Mouse (Mus musculus): ENCODE data around the gene Slc8a2. TPM values are rescaled to one million over a fixed set of nuclear protein-coding genes. Genes with fewer than 3 reads are reported as not detected.

Gene Slc8a2
- polyA plus RNA-seq, 1 experiment from 2014 or later, result 0.36 TPM

DNA sequence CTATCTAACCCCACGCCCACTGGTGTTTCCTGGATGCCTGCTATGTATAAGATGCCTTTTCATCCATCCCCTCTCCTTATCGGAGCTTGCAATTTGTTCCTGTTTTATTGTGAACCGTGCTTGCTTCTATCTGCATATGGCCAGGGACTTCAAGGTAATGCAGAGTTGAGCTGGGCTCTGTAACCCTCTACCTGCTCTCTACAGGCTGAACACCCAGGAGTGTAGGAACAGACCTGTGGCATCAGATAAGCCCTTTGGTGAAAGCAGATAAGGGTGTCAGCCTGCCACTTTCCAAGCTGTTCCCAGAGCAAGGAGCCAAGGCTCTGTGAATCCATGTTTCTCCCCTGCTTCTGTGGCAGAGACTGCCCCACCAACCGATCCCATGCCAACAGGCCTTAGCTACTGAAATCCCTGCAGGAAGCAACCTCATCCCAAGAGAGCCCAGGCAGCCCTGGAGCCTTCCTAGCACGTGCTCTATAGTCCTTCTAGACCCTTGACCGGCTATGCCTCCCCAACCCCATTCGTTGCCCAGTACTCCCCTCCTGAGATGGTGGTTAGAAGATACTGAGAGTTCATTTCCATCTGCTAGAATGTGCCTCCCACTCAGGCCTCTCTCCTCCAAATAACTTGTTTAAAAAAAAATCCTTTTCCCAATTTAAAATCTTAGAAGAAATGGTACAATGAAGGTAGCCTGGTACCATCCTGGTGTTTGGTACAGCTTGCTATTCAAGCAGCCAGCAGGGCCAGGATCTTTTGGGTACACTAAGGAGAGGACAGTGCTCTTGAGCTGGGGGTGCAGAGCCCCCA lies 18.1 kb upstream of the Slc8a2 start:
- no peak for DNase-seq (ENCODE audit: low spot score)
- Histone ChIP-seq H3K4me1 (replicated peaks; ENCODE audit: control insufficient read depth, insufficient read depth, low read length) (no peaks in the 10 kb centered on the region), H3K9ac (ENCODE audit: low read length) (no peak overlapping the region), H3K36me3 (ENCODE audit: control insufficient read depth, insufficient read depth, low read length) (peaks cover 10% of the 10 kb centered on the region; the same call in 1 of the 2 replicates), H3K4me3 (ENCODE audit: low read depth, low read length) (no peak overlapping the region), H3K27ac (ENCODE audit: low read depth, low read length) (no peak overlapping the region), H3K27me3 (ENCODE audit: control insufficient read depth, insufficient read depth, low read length) (no peaks in the 10 kb centered on the region), H3K9me3 (ENCODE audit: control insufficient read depth, low read length) (no peaks in the 10 kb centered on the region), H3K4me2 (ENCODE audit: low read depth, low read length, severe bottlenecking) (no peak overlapping the region)
- no peak for ATAC-seq (replicated peaks; ENCODE audit: low FRiP score)
- WGBS, result 92% methylated on average over 7 of the region's 7 CpGs

DNA sequence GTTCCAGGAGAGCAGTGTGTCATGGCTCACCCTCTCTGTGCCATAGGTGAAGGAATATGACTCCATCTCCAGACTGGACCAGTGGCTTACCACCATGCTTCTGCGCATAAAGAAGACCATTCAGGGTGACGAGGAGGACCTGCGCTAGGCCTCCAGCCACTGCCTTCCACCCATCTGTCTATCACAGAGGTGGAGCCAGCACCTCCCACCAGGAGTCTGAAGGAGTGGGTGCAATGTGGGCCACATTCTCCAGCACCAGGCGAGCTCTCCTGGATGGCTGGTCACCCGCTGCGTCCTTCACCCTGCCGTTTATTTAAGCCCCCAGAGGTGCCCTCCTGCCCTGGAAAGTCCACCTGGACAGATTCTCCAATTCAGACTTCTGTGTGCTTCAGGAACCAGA lies 13.2 kb upstream of the Slc8a2 start:
- Histone ChIP-seq H3K4me2 (ENCODE audit: low read depth, low read length, severe bottlenecking) (no peak overlapping the region), H3K9ac (ENCODE audit: low read length) (no peak overlapping the region), H3K4me1 (replicated peaks; ENCODE audit: control insufficient read depth, insufficient read depth, low read length) (0 out of 2 replicates have a peak, but pooled peaks cover 4% of the 10 kb centered on the region), H3K9me3 (ENCODE audit: control insufficient read depth, low read length) (no peaks in the 10 kb centered on the region), H3K4me3 (ENCODE audit: low read depth, low read length) (no peak overlapping the region), H3K36me3 (ENCODE audit: control insufficient read depth, insufficient read depth, low read length) (peaks cover 4% of the 10 kb centered on the region; the same call in 1 of the 2 replicates), H3K27me3 (ENCODE audit: control insufficient read depth, insufficient read depth, low read length) (no peaks in the 10 kb centered on the region), H3K27ac (ENCODE audit: low read depth, low read length) (no peak overlapping the region)
- 93% methylated on average over 7 of the region's 7 CpGs for WGBS
- DNase-seq (ENCODE audit: low spot score), result no peak
- ATAC-seq (replicated peaks; ENCODE audit: low FRiP score), result no peak

DNA sequence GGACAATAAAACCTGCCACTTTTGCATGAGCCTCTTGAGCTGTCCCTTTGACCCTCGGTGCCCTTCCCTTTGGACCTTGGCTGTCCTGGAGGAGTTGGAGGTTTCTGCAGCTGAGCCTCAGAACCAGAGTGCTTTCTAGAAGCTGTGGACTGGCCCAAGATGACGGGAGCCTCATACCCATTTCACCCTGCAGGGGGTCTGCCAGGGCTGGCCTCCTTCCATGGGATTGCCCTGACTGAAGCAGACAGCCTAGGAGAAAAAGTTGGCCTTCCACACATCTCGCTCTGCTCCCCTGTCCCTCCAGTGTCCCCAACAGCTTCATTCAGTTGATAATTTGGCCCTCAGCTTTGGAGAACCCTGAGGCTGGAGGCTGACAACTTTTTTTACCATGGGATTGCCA lies 12.5 kb upstream of the Slc8a2 start:
- Histone ChIP-seq H3K9ac (ENCODE audit: low read length) (no peak overlapping the region), H3K4me2 (ENCODE audit: low read depth, low read length, severe bottlenecking) (no peak overlapping the region), H3K9me3 (ENCODE audit: control insufficient read depth, low read length) (no peaks in the 10 kb centered on the region), H3K4me3 (ENCODE audit: low read depth, low read length) (no peak overlapping the region), H3K27ac (ENCODE audit: low read depth, low read length) (no peak overlapping the region), H3K36me3 (ENCODE audit: control insufficient read depth, insufficient read depth, low read length) (peaks cover 4% of the 10 kb centered on the region; the same call in 1 of the 2 replicates), H3K27me3 (ENCODE audit: control insufficient read depth, insufficient read depth, low read length) (no peaks in the 10 kb centered on the region), H3K4me1 (replicated peaks; ENCODE audit: control insufficient read depth, insufficient read depth, low read length) (0 out of 2 replicates have a peak, but pooled peaks cover 4% of the 10 kb centered on the region)
- ATAC-seq (replicated peaks; ENCODE audit: low FRiP score), result no peak
- 91% methylated on average over 3 of the region's 3 CpGs for WGBS
- DNase-seq (ENCODE audit: low spot score), result no peak

DNA sequence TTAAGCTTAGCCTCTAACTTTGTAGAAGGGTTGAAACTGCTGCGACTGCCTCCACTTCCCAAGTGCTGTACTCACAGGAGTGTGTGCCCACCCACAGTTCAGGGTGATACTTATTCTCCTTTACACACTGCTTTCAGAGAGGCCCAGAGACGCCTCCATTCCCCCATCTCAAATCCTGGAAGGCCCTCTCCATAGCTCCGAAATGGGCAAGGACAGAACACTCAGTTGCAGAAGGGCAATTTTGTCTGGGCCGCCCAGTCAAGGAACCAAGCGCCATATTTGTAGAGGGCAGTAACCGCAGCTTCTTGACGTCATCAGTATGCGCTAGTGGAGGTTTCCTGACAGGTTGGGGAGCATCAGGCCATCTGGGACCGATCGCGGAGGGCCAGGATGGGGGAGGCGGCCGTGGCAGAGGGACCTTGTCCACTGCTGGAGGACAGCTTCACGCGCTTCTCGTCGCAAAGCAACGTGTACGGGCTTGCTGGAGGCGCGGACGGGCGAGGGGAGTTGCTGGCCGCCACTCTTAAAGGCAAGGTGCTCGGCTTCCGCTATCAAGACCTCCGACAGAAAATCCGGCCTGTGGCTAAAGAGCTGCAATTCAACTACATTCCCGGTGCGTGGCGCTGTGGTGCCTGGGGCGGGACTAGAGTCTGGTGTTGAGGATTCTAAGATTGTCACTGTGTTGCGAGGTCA lies 9.9 kb upstream of the Slc8a2 start, which contains the start of gene Kptn:
Kptn (plus strand) TSS at position 327 of the 693 bp plus-strand sequence.
- Histone ChIP-seq H3K4me3 (ENCODE audit: low read depth, low read length) (peak within 1 kb of the TSS; percentile 72), H3K4me2 (ENCODE audit: low read depth, low read length, severe bottlenecking) (peak within 1 kb of the TSS; percentile 55), H3K9me3 (ENCODE audit: control insufficient read depth, low read length) (no peaks in the 10 kb centered on the region), H3K36me3 (ENCODE audit: control insufficient read depth, insufficient read depth, low read length) (no peaks in the 10 kb centered on the region; the same call in 1 of the 2 replicates), H3K4me1 (replicated peaks; ENCODE audit: control insufficient read depth, insufficient read depth, low read length) (0 out of 2 replicates have a peak, but pooled peaks cover 4% of the 10 kb centered on the region), H3K27ac (ENCODE audit: low read depth, low read length) (peak within 1 kb of the TSS; percentile 70), H3K27me3 (ENCODE audit: control insufficient read depth, insufficient read depth, low read length) (no peaks in the 10 kb centered on the region), H3K9ac (ENCODE audit: low read length) (peak within 1 kb of the TSS; percentile 85)
- DNase-seq (ENCODE audit: low spot score) (peak; percentile 95), ATAC-seq (replicated peaks; ENCODE audit: low FRiP score) (peak; percentile 88)
- WGBS, result 1% methylated on average over 33 of the region's 33 CpGs

DNA sequence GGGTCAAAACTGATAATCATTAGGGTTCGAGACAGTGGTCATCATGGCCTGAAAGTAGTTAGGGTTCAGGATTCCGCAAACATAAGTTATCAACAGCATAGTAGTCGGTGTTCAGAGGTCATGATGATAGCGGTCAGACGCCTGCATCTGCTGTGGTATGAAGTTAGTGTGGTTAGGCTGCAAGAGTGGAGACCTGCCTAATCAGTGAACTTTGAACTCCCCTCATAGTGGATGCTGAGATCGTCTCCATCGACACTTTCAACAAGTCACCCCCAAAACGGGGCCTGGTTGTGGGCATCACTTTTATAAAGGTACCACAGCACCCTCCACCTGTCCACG lies 9.4 kb upstream of the Slc8a2 start:
- Histone ChIP-seq H3K9me3 (ENCODE audit: control insufficient read depth, low read length) (no peaks in the 10 kb centered on the region), H3K4me2 (ENCODE audit: low read depth, low read length, severe bottlenecking) (peak overlapping the region; percentile 55; the same call in 1 of the 2 replicates), H3K9ac (ENCODE audit: low read length) (peak overlapping the region; percentile 85), H3K4me3 (ENCODE audit: low read depth, low read length) (peak overlapping the region; percentile 72), H3K36me3 (ENCODE audit: control insufficient read depth, insufficient read depth, low read length) (no peaks in the 10 kb centered on the region; the same call in 1 of the 2 replicates), H3K27me3 (ENCODE audit: control insufficient read depth, insufficient read depth, low read length) (no peaks in the 10 kb centered on the region), H3K4me1 (replicated peaks; ENCODE audit: control insufficient read depth, insufficient read depth, low read length) (0 out of 2 replicates have a peak, but pooled peaks cover 4% of the 10 kb centered on the region), H3K27ac (ENCODE audit: low read depth, low read length) (no peak overlapping the region)
- 57% methylated on average over 9 of the region's 9 CpGs for WGBS
- DNase-seq (ENCODE audit: low spot score), result no peak
- peak; percentile 53; the same call in 1 of the 2 replicates for ATAC-seq (replicated peaks; ENCODE audit: low FRiP score)

DNA sequence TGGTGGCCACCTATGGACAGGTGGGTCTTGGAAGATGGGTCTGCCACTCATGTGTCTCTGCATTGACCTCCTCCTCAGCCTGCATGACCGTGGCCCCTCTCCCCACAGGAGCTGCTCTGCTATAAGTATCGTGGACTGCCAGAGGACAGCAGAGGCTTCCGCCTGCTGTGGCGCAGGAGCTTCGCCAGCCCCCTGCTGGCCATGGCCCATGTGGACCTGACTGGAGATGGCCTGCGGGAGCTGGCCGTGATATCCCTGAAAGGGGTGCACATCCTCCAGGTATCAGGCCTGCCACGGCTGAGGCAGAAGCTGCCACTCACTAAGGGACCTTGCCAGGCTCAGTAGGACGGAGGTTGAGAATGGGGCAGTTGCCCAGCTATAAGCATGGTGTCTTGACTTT lies 3.8 kb upstream of the Slc8a2 start:
- Histone ChIP-seq H3K4me2 (ENCODE audit: low read depth, low read length, severe bottlenecking) (no peak overlapping the region), H3K4me3 (ENCODE audit: low read depth, low read length) (no peak overlapping the region), H3K4me1 (replicated peaks; ENCODE audit: control insufficient read depth, insufficient read depth, low read length) (peaks cover 6% of the 10 kb centered on the region; the same call in 1 of the 2 replicates), H3K9ac (ENCODE audit: low read length) (no peak overlapping the region), H3K27me3 (ENCODE audit: control insufficient read depth, insufficient read depth, low read length) (no peaks in the 10 kb centered on the region), H3K27ac (ENCODE audit: low read depth, low read length) (no peak overlapping the region), H3K9me3 (ENCODE audit: control insufficient read depth, low read length) (no peaks in the 10 kb centered on the region), H3K36me3 (ENCODE audit: control insufficient read depth, insufficient read depth, low read length) (no peaks in the 10 kb centered on the region; the same call in 1 of the 2 replicates)
- WGBS, result 85% methylated on average over 9 of the region's 9 CpGs
- ATAC-seq (replicated peaks; ENCODE audit: low FRiP score) (no peak), DNase-seq (ENCODE audit: low spot score) (no peak)

DNA sequence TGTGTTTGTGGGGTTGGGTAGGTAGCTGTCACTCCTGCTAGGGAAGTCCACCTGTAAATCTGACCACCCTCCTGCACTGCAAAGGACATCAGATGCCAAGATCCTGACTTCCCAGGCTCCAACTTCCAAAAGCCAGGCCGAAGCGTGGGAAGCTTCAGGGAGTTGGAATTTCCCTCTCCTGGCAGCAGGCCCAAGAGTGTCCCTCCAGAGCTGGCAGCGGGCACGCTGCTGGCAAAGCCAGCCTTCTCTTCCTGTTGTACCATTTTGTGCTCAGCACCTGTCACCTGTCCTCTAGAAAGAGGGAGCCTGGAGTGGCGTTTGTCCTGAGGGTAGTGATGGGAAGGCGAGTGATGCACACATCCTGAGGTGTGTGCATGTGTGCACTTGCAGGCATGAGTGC lies 1.3 kb upstream of the Slc8a2 start:
- WGBS, result 91% methylated on average over 6 of the region's 6 CpGs
- no peak for ATAC-seq (replicated peaks; ENCODE audit: low FRiP score)

DNA sequence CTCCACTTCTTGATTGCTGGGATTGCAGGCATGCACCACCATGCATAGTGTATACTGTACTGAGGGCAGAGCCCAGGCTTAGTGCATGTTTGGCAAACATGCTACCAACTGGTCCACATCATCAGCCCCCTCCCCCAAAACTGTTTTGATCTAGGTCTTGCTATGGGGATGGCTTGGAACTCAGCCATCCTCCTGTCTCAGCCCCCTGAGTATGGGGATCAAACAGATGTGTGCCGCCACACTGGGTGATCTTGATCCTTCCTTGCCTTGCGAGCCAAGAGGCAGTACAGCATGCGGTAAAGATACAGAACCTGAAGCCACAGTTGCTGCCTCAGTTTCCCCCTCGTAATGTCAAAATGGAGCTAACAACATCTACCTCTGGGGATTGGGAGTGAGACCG lies 727 bp upstream of the Slc8a2 start:
- H3K9me3 ChIP-seq (ENCODE audit: control insufficient read depth, low read length), result no peaks in the 10 kb centered on the region
- H3K27ac ChIP-seq (ENCODE audit: low read depth, low read length), result no peak overlapping the region
- no peak overlapping the region for H3K9ac ChIP-seq (ENCODE audit: low read length)
- H3K4me3 ChIP-seq (ENCODE audit: low read depth, low read length), result no peak overlapping the region
- H3K36me3 ChIP-seq (ENCODE audit: control insufficient read depth, insufficient read depth, low read length), result no peaks in the 10 kb centered on the region; the same call in 1 of the 2 replicates
- WGBS, result 70% methylated on average over 5 of the region's 5 CpGs
- no peak overlapping the region for H3K4me2 ChIP-seq (ENCODE audit: low read depth, low read length, severe bottlenecking)
- H3K27me3 ChIP-seq (ENCODE audit: control insufficient read depth, insufficient read depth, low read length), result no peaks in the 10 kb centered on the region
- ATAC-seq (replicated peaks; ENCODE audit: low FRiP score) (no peak), DNase-seq (ENCODE audit: low spot score) (no peak)
- peaks cover 23% of the 10 kb centered on the region for H3K4me1 ChIP-seq (replicated peaks; ENCODE audit: control insufficient read depth, insufficient read depth, low read length)

More for the DNA sequence above, 1.3 kb upstream of the Slc8a2 start:
- Histone ChIP-seq H3K9ac (ENCODE audit: low read length) (no peak overlapping the region), H3K36me3 (ENCODE audit: control insufficient read depth, insufficient read depth, low read length) (no peaks in the 10 kb centered on the region; the same call in 1 of the 2 replicates), H3K27me3 (ENCODE audit: control insufficient read depth, insufficient read depth, low read length) (no peaks in the 10 kb centered on the region), H3K4me1 (replicated peaks; ENCODE audit: control insufficient read depth, insufficient read depth, low read length) (peaks cover 23% of the 10 kb centered on the region), H3K27ac (ENCODE audit: low read depth, low read length) (no peak overlapping the region), H3K4me3 (ENCODE audit: low read depth, low read length) (no peak overlapping the region), H3K9me3 (ENCODE audit: control insufficient read depth, low read length) (no peaks in the 10 kb centered on the region), H3K4me2 (ENCODE audit: low read depth, low read length, severe bottlenecking) (no peak overlapping the region)
- no peak for DNase-seq (ENCODE audit: low spot score)
